Mouse (Mus musculus) limb, embryonic 15.5 days (tissue): Measurements from ENCODE around the gene Gm10197. TPM values are rescaled to one million over a fixed set of nuclear protein-coding genes. Genes with fewer than 3 reads are reported as not detected.

Experiments
- ATAC-seq: fragments of 200-750 bp; cut with Nextera tagmentation; 2 replicates; pipeline ENCODE4 v1.8.0; 2017; ENCODE audit warnings: low read depth, moderate TSS enrichment; ENCODE audit not compliant: insufficient number of reproducible peaks, low FRiP score, low TSS enrichment
- H3K27ac ChIP-seq: fragments of 300-500 bp; sonication (generic); 2 replicates; pipeline ENCODE4 v1.5.1; 2015; ENCODE audit warnings: moderate library complexity, mild to moderate bottlenecking, inconsistent platforms
- H3K27me3 ChIP-seq: fragments of 300-500 bp; sonication (generic); 2 replicates; pipeline ENCODE4 v1.6.1; 2015; ENCODE audit warnings: inconsistent platforms
- H3K36me3 ChIP-seq: fragments of 300-500 bp; sonication (generic); 2 replicates; pipeline ENCODE4 v1.6.1; 2015; ENCODE audit warnings: inconsistent platforms
- H3K4me1 ChIP-seq: fragments of 300-500 bp; sonication (generic); 2 replicates; pipeline ENCODE4 v1.6.1; 2015; ENCODE audit warnings: inconsistent platforms
- H3K4me2 ChIP-seq: fragments of 300-500 bp; sonication (generic); 2 replicates; pipeline ENCODE4 v1.6.1; 2015; ENCODE audit warnings: mild to moderate bottlenecking, inconsistent platforms
- H3K4me3 ChIP-seq: fragments of 300-500 bp; sonication (generic); 2 replicates; pipeline ENCODE4 v1.5.1; 2015; ENCODE audit warnings: mild to moderate bottlenecking, inconsistent platforms
- H3K9ac ChIP-seq: fragments of 300-500 bp; sonication (generic); 2 replicates; pipeline ENCODE4 v1.6.1; 2015; ENCODE audit warnings: inconsistent platforms
- H3K9me3 ChIP-seq: fragments of 300-500 bp; sonication (generic); 2 replicates; pipeline ENCODE4 v1.6.1; 2016; ENCODE audit warnings: inconsistent platforms
- WGBS: fragments of 180-500 bp; shearing (Covaris S2); methylation state at CpG from one replicate; pipeline ENCODE4 v1.1.7; 2015; 5-methylcytosine and 5-hydroxymethylcytosine counted together
- polyA plus RNA-seq: library from polyadenylated mRNA; unstranded; fragments of >200 nt; fragmentation: Nextera tagmentation; extraction: Ambion mirVana; gene quantifications from 2 replicates; pipeline ENCODE4 v1.2.1, GENCODE M21; 2015

The Gm10197 gene
- polyA plus RNA-seq, 1 experiment from 2014 or later, result not detected

- Histone ChIP-seq H3K36me3 (peaks cover 24% of the 10 kb centered on the region), H3K27me3 (no peaks in the 10 kb centered on the region), H3K9me3 (no peaks in the 10 kb centered on the region), H3K9ac (no peak overlapping the region), H3K4me2 (peak overlapping the region; percentile 12; the same call in 1 of the 2 replicates), H3K4me1 (peaks cover 36% of the 10 kb centered on the region), H3K4me3 (no peak overlapping the region), H3K27ac (0 out of 2 replicates have a peak overlapping the region, but pooled peaks have one; percentile 3)
- WGBS, result 22% methylated on average over 14 of the region's 14 CpGs
- peak; percentile 53; the same call in 1 of the 2 replicates for ATAC-seq
These were observed 2.0 kb downstream of the Gm10197 start for GRCm38 (mm10) chr19:53369469-53370043.

- Histone ChIP-seq H3K4me2 (no peak overlapping the region), H3K9me3 (no peaks in the 10 kb centered on the region), H3K36me3 (peaks cover 7% of the 10 kb centered on the region; the same call in 1 of the 2 replicates), H3K9ac (no peak overlapping the region), H3K27me3 (no peaks in the 10 kb centered on the region), H3K4me1 (peaks cover 41% of the 10 kb centered on the region), H3K4me3 (no peak overlapping the region), H3K27ac (no peak overlapping the region)
- ATAC-seq, result no peak
- 74% methylated on average over 7 of the region's 7 CpGs for WGBS
These were observed 4.7 kb downstream of the Gm10197 start for GRCm38 (mm10) chr19:53366881-53367280.

- Histone ChIP-seq H3K4me1 (peaks cover 41% of the 10 kb centered on the region), H3K36me3 (0 out of 2 replicates have a peak, but pooled peaks cover under 1% of the 10 kb centered on the region), H3K27ac (no peak overlapping the region), H3K27me3 (no peaks in the 10 kb centered on the region), H3K9me3 (no peaks in the 10 kb centered on the region), H3K4me2 (no peak overlapping the region), H3K9ac (no peak overlapping the region), H3K4me3 (no peak overlapping the region)
- WGBS, result 70% methylated on average over 11 of the region's 11 CpGs
- ATAC-seq, result no peak
These were observed 5.3 kb downstream of the Gm10197 start for GRCm38 (mm10) chr19:53366057-53366775.

- H3K4me1 ChIP-seq, result peaks cover 42% of the 10 kb centered on the region
- H3K4me2 ChIP-seq, result peak overlapping the region; percentile 35
- H3K36me3 ChIP-seq, result no peaks in the 10 kb centered on the region
- peak overlapping the region; percentile 9; the same call in 1 of the 2 replicates for H3K4me3 ChIP-seq
- 0 out of 2 replicates have a peak, but pooled peaks have one; percentile 67 for ATAC-seq
- peak overlapping the region; percentile 59; the same call in 1 of the 2 replicates for H3K27ac ChIP-seq
- H3K9ac ChIP-seq, result no peak overlapping the region
- WGBS, result 17% methylated on average over 9 of the region's 9 CpGs
- no peaks in the 10 kb centered on the region for H3K27me3 ChIP-seq
- no peaks in the 10 kb centered on the region for H3K9me3 ChIP-seq
These were observed 6.6 kb downstream of the Gm10197 start for GRCm38 (mm10) chr19:53364963-53365362.

GRCm38 (mm10) chr19:53364551-53364950, 7.0 kb downstream of the Gm10197 start:
- Histone ChIP-seq H3K9ac (no peak overlapping the region), H3K4me2 (no peak overlapping the region), H3K36me3 (no peaks in the 10 kb centered on the region), H3K4me3 (no peak overlapping the region), H3K9me3 (no peaks in the 10 kb centered on the region), H3K4me1 (peaks cover 42% of the 10 kb centered on the region), H3K27me3 (no peaks in the 10 kb centered on the region), H3K27ac (peak overlapping the region; percentile 43; the same call in 1 of the 2 replicates)
- ATAC-seq, result no peak
- WGBS, result 41% methylated on average over 2 of the region's 2 CpGs

- no peak for ATAC-seq
- Histone ChIP-seq H3K9me3 (no peaks in the 10 kb centered on the region), H3K9ac (no peak overlapping the region), H3K36me3 (no peaks in the 10 kb centered on the region), H3K27me3 (no peaks in the 10 kb centered on the region), H3K4me1 (peaks cover 37% of the 10 kb centered on the region), H3K4me2 (no peak overlapping the region), H3K4me3 (no peak overlapping the region), H3K27ac (no peak overlapping the region)
- 51% methylated on average over 2 of the region's 2 CpGs for WGBS
These were observed 8.6 kb downstream of the Gm10197 start for GRCm38 (mm10) chr19:53362967-53363366.

GRCm38 (mm10) chr19:53360265-53360958, 11.2 kb downstream of the Gm10197 start:
- no peaks in the 10 kb centered on the region for H3K36me3 ChIP-seq
- no peaks in the 10 kb centered on the region for H3K9me3 ChIP-seq
- no peak overlapping the region for H3K4me3 ChIP-seq
- no peaks in the 10 kb centered on the region for H3K27me3 ChIP-seq
- H3K27ac ChIP-seq, result peak overlapping the region; percentile 7; the same call in 1 of the 2 replicates
- WGBS, result 36% methylated on average over 8 of the region's 8 CpGs
- H3K4me2 ChIP-seq, result no peak overlapping the region
- no peak for ATAC-seq
- peaks cover 28% of the 10 kb centered on the region for H3K4me1 ChIP-seq
- H3K9ac ChIP-seq, result no peak overlapping the region

- 48% methylated on average over 22 of the region's 22 CpGs for WGBS
- H3K9ac ChIP-seq, result no peak overlapping the region
- no peak overlapping the region for H3K27ac ChIP-seq
- H3K4me2 ChIP-seq, result peak overlapping the region; percentile 20; the same call in 1 of the 2 replicates
- H3K36me3 ChIP-seq, result no peaks in the 10 kb centered on the region
- H3K27me3 ChIP-seq, result no peaks in the 10 kb centered on the region
- no peaks in the 10 kb centered on the region for H3K9me3 ChIP-seq
- peaks cover 21% of the 10 kb centered on the region for H3K4me1 ChIP-seq
- no peak for ATAC-seq
- no peak overlapping the region for H3K4me3 ChIP-seq
These were observed 12.2 kb downstream of the Gm10197 start for GRCm38 (mm10) chr19:53359160-53360033.

- Histone ChIP-seq H3K9ac (no peak overlapping the region), H3K4me2 (no peak overlapping the region), H3K4me1 (peaks cover 14% of the 10 kb centered on the region), H3K36me3 (no peaks in the 10 kb centered on the region), H3K27me3 (no peaks in the 10 kb centered on the region), H3K9me3 (no peaks in the 10 kb centered on the region), H3K27ac (no peak overlapping the region), H3K4me3 (no peak overlapping the region)
- no peak for ATAC-seq
- WGBS, result 76% methylated on average over 16 of the region's 16 CpGs
These were observed 16.5 kb downstream of the Gm10197 start for GRCm38 (mm10) chr19:53355065-53355464.

GRCm38 (mm10) chr19:53354271-53355000, 17.1 kb downstream of the Gm10197 start:
- ATAC-seq, result no peak
- peaks cover 9% of the 10 kb centered on the region; the same call in 1 of the 2 replicates for H3K4me1 ChIP-seq
- H3K9ac ChIP-seq, result no peak overlapping the region
- 69% methylated on average over 7 of the region's 7 CpGs for WGBS
- no peak overlapping the region for H3K4me3 ChIP-seq
- no peaks in the 10 kb centered on the region for H3K9me3 ChIP-seq
- H3K4me2 ChIP-seq, result no peak overlapping the region
- no peaks in the 10 kb centered on the region for H3K27me3 ChIP-seq
- H3K36me3 ChIP-seq, result no peaks in the 10 kb centered on the region
- no peak overlapping the region for H3K27ac ChIP-seq

- no peak overlapping the region for H3K9ac ChIP-seq
These were observed 17.7 kb downstream of the Gm10197 start for GRCm38 (mm10) chr19:53353864-53354263.

More at GRCm38 (mm10) chr19:53353864-53354263, 17.7 kb downstream of the Gm10197 start:
- WGBS, result 86% methylated on average over 7 of the region's 7 CpGs
- Histone ChIP-seq H3K27me3 (no peaks in the 10 kb centered on the region), H3K4me3 (no peak overlapping the region), H3K36me3 (no peaks in the 10 kb centered on the region), H3K27ac (no peak overlapping the region), H3K4me1 (0 out of 2 replicates have a peak, but pooled peaks cover 4% of the 10 kb centered on the region), H3K4me2 (no peak overlapping the region), H3K9me3 (no peaks in the 10 kb centered on the region)
- ATAC-seq, result no peak
